Mouse (Mus musculus): ENCODE results near the gene Pltp. TPM values are rescaled to one million over a fixed set of nuclear protein-coding genes. Genes with fewer than 3 reads are reported as not detected.
"Not testable (repeated sequence)": the region's sequence is repeated elsewhere in the genome, so short reads cannot be mapped to it uniquely, and the experiment has no call there.

The Pltp gene
- polyA plus RNA-seq, 1 experiment from 2014 or later, result 57.1 TPM

DNA sequence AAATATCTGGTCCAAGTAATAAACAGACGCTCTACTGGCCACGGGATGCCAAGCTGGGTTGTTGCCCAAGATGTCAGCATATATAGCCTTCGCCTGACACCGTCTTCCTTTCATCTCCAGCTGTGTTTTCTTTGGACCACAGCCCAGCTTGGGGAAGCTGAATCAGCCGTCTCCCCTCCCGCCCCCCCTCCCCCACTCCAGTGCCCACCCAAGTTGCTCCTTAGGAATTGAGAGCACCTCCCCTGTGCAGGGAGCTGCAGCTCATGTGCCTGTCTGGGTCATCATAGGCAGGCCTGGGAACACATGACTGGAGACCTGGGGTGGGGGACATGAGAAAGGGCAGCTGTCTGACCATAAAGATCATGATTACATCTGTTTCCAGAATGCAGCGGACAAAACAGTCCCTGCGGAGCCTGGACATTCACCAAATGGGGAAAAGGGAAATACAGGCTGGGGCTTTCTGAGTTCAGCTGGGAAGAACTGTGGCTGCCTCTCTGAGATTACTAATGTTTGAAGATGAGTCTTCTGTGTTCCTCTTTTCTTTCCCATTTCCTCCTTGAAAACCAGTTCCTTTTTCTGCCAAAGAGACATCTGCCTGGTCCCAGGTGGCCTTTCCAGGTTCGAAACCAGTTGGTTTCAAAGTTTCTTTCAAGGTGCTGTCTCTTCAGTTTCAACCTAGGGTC, 4.8 kb upstream of the Pltp start:
- H3K36me3 ChIP-seq, result no peaks in the 10 kb centered on the region
- no peak overlapping the region for H3K4me3 ChIP-seq
- H3K27me3 ChIP-seq, result peaks cover 22% of the 10 kb centered on the region
- no peak overlapping the region for H3K9ac ChIP-seq
- ATAC-seq (ENCODE audit: insufficient number of reproducible peaks, low FRiP score, low TSS enrichment, low read depth), result peak; percentile 53; the same call in 1 of the 2 replicates
- H3K27ac ChIP-seq, result peak overlapping the region; percentile 8; the same call in 1 of the 2 replicates
- H3K9me3 ChIP-seq, result no peaks in the 10 kb centered on the region
- no peak overlapping the region for H3K4me2 ChIP-seq
- peaks cover 22% of the 10 kb centered on the region for H3K4me1 ChIP-seq
- 28% methylated on average over 9 of the region's 9 CpGs for WGBS

DNA sequence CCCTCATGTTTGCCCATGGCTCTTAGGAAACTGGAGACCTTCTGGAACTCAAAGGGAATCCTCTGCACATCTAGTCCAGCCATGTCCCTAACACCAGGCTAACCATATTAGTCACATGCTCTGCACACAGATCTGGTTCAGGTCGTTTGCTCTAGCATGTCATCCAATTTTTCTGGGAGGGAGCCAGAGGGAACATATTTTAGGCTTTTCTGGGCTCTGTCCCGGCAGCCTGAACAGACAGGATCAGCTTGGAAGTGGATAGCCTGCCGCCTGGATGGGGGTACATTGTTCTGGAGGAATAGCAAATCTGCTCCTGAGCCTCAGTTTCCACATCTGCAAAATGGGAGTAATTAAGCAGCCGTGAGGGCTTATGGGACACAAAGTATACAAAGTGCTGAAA, 3.6 kb upstream of the Pltp start:
- no peak overlapping the region for H3K4me3 ChIP-seq
- H3K27me3 ChIP-seq, result peaks cover 34% of the 10 kb centered on the region
- no peaks in the 10 kb centered on the region for H3K36me3 ChIP-seq
- H3K9me3 ChIP-seq, result no peaks in the 10 kb centered on the region
- no peak overlapping the region for H3K9ac ChIP-seq
- ATAC-seq (ENCODE audit: insufficient number of reproducible peaks, low FRiP score, low TSS enrichment, low read depth), result no peak
- peaks cover 35% of the 10 kb centered on the region for H3K4me1 ChIP-seq
- H3K4me2 ChIP-seq, result no peak overlapping the region
- WGBS, result 64% methylated on average over 4 of the region's 4 CpGs
- H3K27ac ChIP-seq, result no peak overlapping the region

DNA sequence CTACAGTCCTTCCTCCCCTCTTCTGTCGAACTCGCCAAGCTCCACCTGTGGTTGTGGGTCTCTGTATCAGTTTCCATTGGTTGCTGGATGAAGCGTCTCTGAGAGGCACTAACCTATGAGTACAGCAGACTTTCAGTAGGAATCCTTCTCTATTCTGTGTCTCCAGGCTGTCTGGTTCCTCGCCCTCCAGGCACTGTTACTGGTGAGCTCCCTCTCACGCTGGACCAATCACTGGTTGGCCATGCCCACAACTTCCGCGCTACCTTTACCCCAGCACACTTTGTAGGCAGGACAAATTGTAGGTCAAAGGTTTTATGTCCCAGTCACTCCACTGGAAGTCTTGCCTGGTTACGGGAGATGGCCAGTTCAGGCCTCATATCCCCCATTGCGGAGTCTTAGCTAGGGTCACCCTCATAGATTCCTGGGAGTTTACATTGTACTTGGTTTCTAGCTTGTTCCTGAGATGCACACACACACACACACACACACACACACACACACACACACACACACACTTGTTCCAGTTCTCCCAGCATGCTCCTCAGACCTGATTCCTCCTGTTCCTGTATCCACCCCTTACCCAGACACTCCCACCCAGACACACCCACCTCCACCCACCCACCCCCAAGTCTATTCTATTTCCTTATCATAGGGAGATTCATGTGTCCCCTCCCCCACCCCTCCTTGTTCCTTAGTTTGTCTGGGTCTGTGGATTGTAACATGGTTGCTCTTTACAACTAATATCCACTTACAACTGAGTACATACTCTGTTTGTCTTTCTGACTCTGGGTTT, 2.3 kb upstream of the Pltp start:
- peaks cover 35% of the 10 kb centered on the region for H3K4me1 ChIP-seq
- no peaks in the 10 kb centered on the region for H3K36me3 ChIP-seq
- no peak overlapping the region for H3K4me3 ChIP-seq
- no peak for ATAC-seq (ENCODE audit: insufficient number of reproducible peaks, low FRiP score, low TSS enrichment, low read depth)
- H3K4me2 ChIP-seq, result no peak overlapping the region
- H3K9ac ChIP-seq, result no peak overlapping the region
- WGBS, result 55% methylated on average over 9 of the region's 9 CpGs
- no peak overlapping the region for H3K27ac ChIP-seq
- H3K27me3 ChIP-seq, result peaks cover 45% of the 10 kb centered on the region
- H3K9me3 ChIP-seq, result no peaks in the 10 kb centered on the region

DNA sequence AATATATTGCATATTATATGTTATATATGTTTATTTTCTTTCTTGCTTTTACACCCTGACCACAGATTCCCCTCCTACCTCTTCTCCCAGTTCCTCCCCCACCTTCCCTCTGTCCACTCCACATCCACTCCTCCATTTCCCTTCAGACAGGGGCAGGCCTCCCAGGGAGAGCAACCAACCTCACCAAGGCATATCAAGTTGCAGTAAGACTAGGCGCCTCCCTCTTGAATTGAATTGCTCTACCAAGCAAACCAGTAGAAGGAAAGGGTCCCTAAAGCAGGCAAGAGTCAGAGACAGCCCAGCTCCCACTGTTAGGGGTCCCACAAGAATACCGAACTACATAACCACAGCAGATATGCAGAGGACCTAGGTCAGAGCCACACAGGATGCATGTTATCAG, 1.6 kb upstream of the Pltp start:
- no peak overlapping the region for H3K9ac ChIP-seq
- peaks cover 35% of the 10 kb centered on the region for H3K4me1 ChIP-seq
- WGBS, result 34% methylated on average over 2 of the region's 2 CpGs
- no peaks in the 10 kb centered on the region for H3K9me3 ChIP-seq
- peaks cover 50% of the 10 kb centered on the region for H3K27me3 ChIP-seq
- no peak overlapping the region for H3K4me2 ChIP-seq
- H3K4me3 ChIP-seq, result no peak overlapping the region
- H3K36me3 ChIP-seq, result no peaks in the 10 kb centered on the region
- ATAC-seq (ENCODE audit: insufficient number of reproducible peaks, low FRiP score, low TSS enrichment, low read depth), result no peak
- H3K27ac ChIP-seq, result no peak overlapping the region

DNA sequence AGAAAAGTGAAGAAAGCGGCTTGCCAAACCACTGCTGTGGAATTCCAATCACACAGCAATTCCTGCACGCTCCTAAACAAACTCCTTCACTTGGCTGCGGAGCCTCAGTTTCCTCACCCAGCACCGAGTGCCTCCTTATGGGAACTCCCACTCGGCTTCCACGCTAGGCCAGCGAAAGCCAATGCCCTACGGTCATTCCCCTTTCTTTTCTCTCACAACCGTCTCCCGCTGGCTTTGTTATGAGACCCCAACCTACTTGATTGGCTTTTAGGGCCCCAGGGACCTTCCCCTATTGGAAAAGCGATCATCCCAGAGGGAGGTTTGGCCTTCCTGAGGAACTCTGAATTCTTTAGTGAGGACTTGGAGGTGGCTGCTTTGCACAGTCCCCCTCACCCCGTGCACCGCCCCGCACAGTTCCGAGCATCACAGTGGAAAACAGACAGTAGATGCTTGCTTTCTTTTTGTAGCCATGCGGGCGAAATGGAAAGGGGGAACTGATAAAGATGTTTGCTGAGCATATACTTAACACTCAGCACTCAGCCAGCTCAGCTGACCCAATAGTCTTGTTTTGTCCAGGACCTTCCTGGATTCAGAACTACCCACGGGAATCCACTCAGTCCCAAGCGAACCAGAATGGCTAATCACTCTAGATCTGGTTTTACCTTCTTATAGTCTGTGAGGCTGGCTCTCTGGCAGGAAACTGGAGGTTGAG, 487 bp upstream of the Pltp start:
- peak overlapping the region; percentile 98 for H3K4me2 ChIP-seq
- peak overlapping the region; percentile 52 for H3K4me3 ChIP-seq
- peak overlapping the region; percentile 37 for H3K9ac ChIP-seq
- peak overlapping the region; percentile 43; the same call in 1 of the 2 replicates for H3K27ac ChIP-seq
- no peaks in the 10 kb centered on the region for H3K36me3 ChIP-seq
- no peak for ATAC-seq (ENCODE audit: insufficient number of reproducible peaks, low FRiP score, low TSS enrichment, low read depth)
- H3K27me3 ChIP-seq, result peaks cover 53% of the 10 kb centered on the region
- H3K9me3 ChIP-seq, result no peaks in the 10 kb centered on the region
- 4% methylated on average over 19 of the region's 19 CpGs for WGBS
- H3K4me1 ChIP-seq, result peaks cover 35% of the 10 kb centered on the region

DNA sequence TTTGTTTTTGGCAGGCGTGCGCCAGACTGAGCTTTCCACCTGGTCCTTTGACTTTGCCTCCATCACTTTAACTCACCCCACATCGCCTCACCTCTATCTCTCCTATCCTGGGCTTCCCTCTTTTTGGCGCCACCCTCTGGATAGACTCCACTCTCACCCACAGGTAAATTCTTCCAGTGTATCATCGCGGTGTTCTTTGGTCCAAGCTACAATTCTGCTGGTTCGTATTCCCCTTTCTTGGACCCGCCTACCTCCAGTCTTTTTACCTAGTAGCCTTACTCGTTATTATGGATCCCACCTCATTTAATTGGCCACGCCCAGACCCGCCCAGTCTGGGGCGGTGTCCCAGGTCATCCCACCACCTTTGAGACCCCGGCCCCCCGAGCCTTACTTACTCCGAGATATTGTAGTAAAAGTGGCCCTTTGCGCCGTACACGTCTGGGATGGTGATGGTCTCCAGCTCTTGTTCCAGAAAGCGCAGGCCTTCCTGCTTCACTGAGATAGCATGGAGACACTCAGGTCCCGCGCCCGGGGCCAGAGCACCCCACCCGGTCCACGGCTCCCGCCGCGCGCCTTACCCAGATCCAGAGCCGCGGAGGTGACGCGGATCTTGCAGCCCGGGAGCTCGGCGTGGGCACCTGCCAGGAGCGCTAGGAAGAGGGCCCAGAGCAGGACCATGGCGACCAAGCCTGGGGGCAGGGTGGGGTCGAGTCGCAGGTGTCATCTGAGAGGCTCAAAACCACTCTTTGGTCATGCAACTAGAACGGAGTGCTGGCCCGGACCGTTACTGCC, 1.0 kb downstream of the Pltp start:
- 1% methylated on average over 42 of the region's 42 CpGs for WGBS
- H3K9ac ChIP-seq, result peak overlapping the region; percentile 20; the same call in 1 of the 2 replicates
- no peaks in the 10 kb centered on the region for H3K9me3 ChIP-seq
- no peaks in the 10 kb centered on the region for H3K36me3 ChIP-seq
- H3K27ac ChIP-seq, result peak overlapping the region; percentile 43
- H3K4me3 ChIP-seq, result peak overlapping the region; percentile 52
- peaks cover 23% of the 10 kb centered on the region for H3K4me1 ChIP-seq
- peaks cover 53% of the 10 kb centered on the region for H3K27me3 ChIP-seq
- H3K4me2 ChIP-seq, result peak overlapping the region; percentile 98
- ATAC-seq (ENCODE audit: insufficient number of reproducible peaks, low FRiP score, low TSS enrichment, low read depth), result peak; percentile 36; the same call in 1 of the 2 replicates

DNA sequence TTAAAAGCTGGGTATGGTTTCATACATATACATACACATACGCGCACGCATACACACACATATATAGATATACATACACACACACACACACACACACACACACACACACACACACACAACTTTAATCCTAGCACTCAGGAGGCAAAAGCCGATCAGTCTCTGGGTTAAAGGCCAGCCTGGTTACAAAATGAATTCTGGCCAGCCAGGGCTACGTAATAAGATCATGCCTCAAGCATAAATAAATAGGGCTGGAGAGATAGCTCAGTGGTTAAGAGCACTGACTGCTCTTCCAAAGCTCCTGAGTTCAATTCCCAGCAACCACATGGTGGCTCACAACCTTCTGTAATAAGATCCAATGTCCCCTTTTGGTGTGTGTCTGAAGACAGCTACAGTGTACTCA, 1.9 kb downstream of the Pltp start:
- H3K36me3 ChIP-seq; ATAC-seq (ENCODE audit: insufficient number of reproducible peaks, low FRiP score, low TSS enrichment, low read depth); H3K9ac ChIP-seq; H3K9me3 ChIP-seq; H3K27ac ChIP-seq; H3K4me3 ChIP-seq; H3K4me2 ChIP-seq: not testable (repeated sequence)
- peaks cover 22% of the 10 kb centered on the region for H3K4me1 ChIP-seq
- H3K27me3 ChIP-seq, result peaks cover 53% of the 10 kb centered on the region
- WGBS, result 76% methylated on average over 5 of the region's 5 CpGs

DNA sequence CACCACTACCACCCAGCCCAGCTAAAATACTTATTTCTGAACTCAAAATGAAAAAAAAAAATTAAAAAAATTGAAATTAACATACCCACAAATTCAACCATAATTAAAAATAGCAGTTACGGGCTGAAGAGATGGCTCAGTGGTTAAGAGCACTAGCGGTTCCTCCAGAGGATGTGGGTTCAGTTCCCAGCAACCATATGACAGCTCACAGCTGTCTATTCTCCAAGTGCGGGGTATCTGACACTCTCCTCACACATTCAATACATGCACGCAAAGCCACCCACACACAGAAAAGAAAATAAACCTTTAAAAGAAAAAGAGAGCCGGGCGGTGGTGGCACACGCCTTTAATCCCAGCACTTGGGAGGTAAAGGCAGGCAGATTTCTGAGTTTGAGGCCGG, 7.5 kb downstream of the Pltp start:
- ATAC-seq (ENCODE audit: insufficient number of reproducible peaks, low FRiP score, low TSS enrichment, low read depth), result no peak
- 83% methylated on average over 8 of the region's 8 CpGs for WGBS
- H3K9ac ChIP-seq, result no peak overlapping the region
- 0 out of 2 replicates have a peak, but pooled peaks cover 10% of the 10 kb centered on the region for H3K36me3 ChIP-seq
- no peak overlapping the region for H3K4me2 ChIP-seq
- H3K4me1 ChIP-seq, result no peaks in the 10 kb centered on the region
- no peaks in the 10 kb centered on the region for H3K9me3 ChIP-seq
- no peak overlapping the region for H3K4me3 ChIP-seq
- no peak overlapping the region for H3K27ac ChIP-seq
- H3K27me3 ChIP-seq, result peaks cover 11% of the 10 kb centered on the region

DNA sequence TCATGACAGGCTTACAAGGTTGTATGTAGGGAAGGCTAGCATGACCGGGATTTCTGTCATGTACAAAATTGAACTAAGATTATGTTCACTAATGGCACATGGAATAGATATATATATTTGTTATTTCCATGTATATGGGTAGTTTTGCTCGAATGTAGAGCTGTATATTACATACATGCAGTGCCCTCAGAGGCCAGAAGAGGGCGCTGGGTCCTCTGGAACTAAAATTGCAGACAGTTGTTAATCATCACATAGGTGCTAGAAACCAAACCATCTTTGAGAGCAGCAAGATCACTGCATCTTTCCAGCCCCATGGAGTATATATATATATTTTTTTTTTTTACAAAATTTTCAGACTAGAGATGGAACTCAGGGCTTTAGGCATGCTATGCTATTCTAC, 11.7 kb downstream of the Pltp start:
- WGBS, result 59% methylated on average over 3 of the region's 3 CpGs

DNA sequence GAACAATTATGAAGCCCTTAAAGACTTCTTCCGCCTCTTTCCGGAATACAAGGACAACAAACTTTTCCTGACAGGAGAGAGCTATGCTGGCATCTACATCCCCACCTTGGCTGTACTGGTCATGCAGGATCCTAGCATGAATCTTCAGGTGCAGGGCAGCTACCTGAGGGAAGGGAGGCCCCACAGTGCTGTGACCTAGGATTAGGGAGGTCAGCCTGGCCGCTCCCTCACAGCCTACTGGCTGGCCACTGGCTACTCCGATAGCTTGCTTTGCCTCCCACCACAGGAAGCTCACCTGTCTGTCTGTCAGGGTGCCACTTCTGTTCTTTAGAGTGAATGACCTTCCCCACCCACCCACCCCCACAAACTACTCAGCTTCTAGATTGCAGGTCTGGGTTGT, 22.3 kb downstream of the Pltp start:
- Histone ChIP-seq H3K4me2 (0 out of 2 replicates have a peak overlapping the region, but pooled peaks have one; percentile 98), H3K4me3 (peak overlapping the region; percentile 75; the same call in 1 of the 2 replicates), H3K9ac (no peak overlapping the region), H3K4me1 (peaks cover 22% of the 10 kb centered on the region), H3K36me3 (peaks cover 43% of the 10 kb centered on the region), H3K27me3 (no peaks in the 10 kb centered on the region), H3K9me3 (no peaks in the 10 kb centered on the region), H3K27ac (no peak overlapping the region)
- no peak for ATAC-seq (ENCODE audit: insufficient number of reproducible peaks, low FRiP score, low TSS enrichment, low read depth)
- WGBS, result 93% methylated on average over 4 of the region's 4 CpGs

More for the DNA sequence above, 11.7 kb downstream of the Pltp start:
- no peak for ATAC-seq (ENCODE audit: insufficient number of reproducible peaks, low FRiP score, low TSS enrichment, low read depth)
- no peaks in the 10 kb centered on the region for H3K27me3 ChIP-seq
- H3K4me3 ChIP-seq, result no peak overlapping the region
- no peak overlapping the region for H3K4me2 ChIP-seq
- H3K36me3 ChIP-seq, result 0 out of 2 replicates have a peak, but pooled peaks cover 10% of the 10 kb centered on the region
- no peaks in the 10 kb centered on the region for H3K9me3 ChIP-seq
- no peak overlapping the region for H3K27ac ChIP-seq
- H3K9ac ChIP-seq, result no peak overlapping the region
- H3K4me1 ChIP-seq, result no peaks in the 10 kb centered on the region

DNA sequence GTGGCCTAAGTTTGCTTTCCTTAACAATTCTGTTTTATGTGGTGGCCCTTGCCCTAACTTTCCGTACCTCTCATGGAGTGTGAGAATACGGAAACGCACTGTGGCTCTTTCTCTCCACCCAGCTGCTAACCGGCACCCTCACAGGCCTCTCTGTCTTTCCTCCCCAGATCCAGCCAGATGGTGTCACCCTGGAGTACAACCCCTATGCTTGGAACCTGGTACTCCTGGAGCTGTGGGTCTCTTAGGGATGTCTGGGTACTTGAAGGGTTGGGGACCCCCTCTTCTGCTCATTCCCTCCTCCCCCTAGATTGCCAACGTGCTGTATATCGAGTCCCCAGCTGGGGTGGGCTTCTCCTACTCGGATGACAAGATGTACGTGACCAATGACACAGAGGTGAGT, 23.0 kb downstream of the Pltp start:
- no peaks in the 10 kb centered on the region for H3K27me3 ChIP-seq
- peak overlapping the region; percentile 82 for H3K9ac ChIP-seq
- H3K9me3 ChIP-seq, result no peaks in the 10 kb centered on the region
- H3K4me2 ChIP-seq, result peak overlapping the region; percentile 98
- no peak overlapping the region for H3K27ac ChIP-seq
- H3K4me1 ChIP-seq, result peaks cover 22% of the 10 kb centered on the region
- 40% methylated on average over 8 of the region's 8 CpGs for WGBS
- ATAC-seq (ENCODE audit: insufficient number of reproducible peaks, low FRiP score, low TSS enrichment, low read depth), result no peak
- H3K36me3 ChIP-seq, result peaks cover 36% of the 10 kb centered on the region
- peak overlapping the region; percentile 75 for H3K4me3 ChIP-seq
